Mouse (Mus musculus) cerebellum, adult 2 months (tissue): ENCODE measurements around the gene Hnrnpa3.
"Not testable (repeated sequence)": the region's sequence is repeated elsewhere in the genome, so short reads cannot be mapped to it uniquely, and the experiment has no call there.

Experiments used
- CTCF ChIP-seq: fragments of 200-500 bp; IDR thresholded peaks from 2 replicates; pipeline ENCODE4 v1.5.1; 2011; ENCODE audit warnings: low read depth, mild to moderate bottlenecking, control low read depth, low read length, moderate library complexity, borderline replicate concordance; ENCODE audit not compliant: insufficient read depth
- POLR2A ChIP-seq: fragments of 200-500 bp; IDR thresholded peaks from 2 replicates; pipeline ENCODE4 v1.6.1; 2011; ENCODE audit warnings: low read length, control low read depth, borderline replicate concordance; ENCODE audit not compliant: insufficient read depth

- TF ChIP-seq CTCF, POLR2A: not testable (repeated sequence)
Measured at GRCm38 (mm10) chr2:75694926-75695325, 35.9 kb downstream of the Hnrnpa3 start.
